Mouse (Mus musculus) intestine, embryonic 16.5 days (tissue): ENCODE measurements at regions not wholly inside any gene's neighbourhood (a gene's known extent, or its start where the extent isn't known, plus 50 kb on each side); places are given as distances from the start of the nearest gene placed in this dataset.

Experiments
- ATAC-seq: fragments of 200-750 bp; cut with Nextera tagmentation; 2 replicates; pipeline ENCODE4 v1.8.0; 2017; ENCODE audit warnings: moderate TSS enrichment, moderate library complexity
- H3K27ac ChIP-seq: fragments of 300-500 bp; sonication (generic); 2 replicates; pipeline ENCODE4 v1.5.1; 2014; ENCODE audit warnings: mild to moderate bottlenecking, low read length
- H3K27me3 ChIP-seq: fragments of 300-500 bp; sonication (generic); replicated peaks from 2 replicates; pipeline ENCODE4 v1.6.1; 2014; ENCODE audit warnings: low read length, control low read depth, mixed read lengths; ENCODE audit not compliant: control insufficient read depth, insufficient read depth
- H3K36me3 ChIP-seq: fragments of 300-500 bp; sonication (generic); 2 replicates; pipeline ENCODE4 v1.6.1; 2014; ENCODE audit warnings: low read length, control low read depth; ENCODE audit not compliant: control insufficient read depth, insufficient read depth
- H3K4me1 ChIP-seq: fragments of 300-500 bp; sonication (generic); 2 replicates; pipeline ENCODE4 v1.6.1; 2014; ENCODE audit warnings: low read length, control low read depth, mixed read lengths; ENCODE audit not compliant: control insufficient read depth, insufficient read depth
- H3K4me2 ChIP-seq: fragments of 300-500 bp; sonication (generic); 2 replicates; pipeline ENCODE4 v1.6.1; 2014; ENCODE audit warnings: low read depth, low read length, control low read depth
- H3K4me3 ChIP-seq: fragments of 300-500 bp; sonication (generic); 2 replicates; pipeline ENCODE4 v1.5.1; 2014; ENCODE audit warnings: mild to moderate bottlenecking, low read length
- H3K9ac ChIP-seq: fragments of 300-500 bp; sonication (generic); 2 replicates; pipeline ENCODE4 v1.6.1; 2014; ENCODE audit warnings: low read depth, low read length
- H3K9me3 ChIP-seq: fragments of 300-500 bp; sonication (generic); 2 replicates; pipeline ENCODE4 v1.6.1; 2016; ENCODE audit warnings: low read length, control low read depth; ENCODE audit not compliant: control insufficient read depth
- WGBS: fragments of 180-500 bp; shearing (Covaris S2); extraction: QIAGEN DNeasy Blood & Tissue Kit; methylation state at CpG from one replicate; pipeline ENCODE4 v1.1.7; 2014; 5-methylcytosine and 5-hydroxymethylcytosine counted together

GRCm38 (mm10) chr3:147835716-147836115, 983.5 kb downstream of the Ttll7 start:
- H3K4me1 ChIP-seq = no peaks in the 10 kb centered on the region
- H3K4me3 ChIP-seq = no peak overlapping the region
- H3K27me3 ChIP-seq = no peaks in the 10 kb centered on the region
- no peak overlapping the region for H3K4me2 ChIP-seq
- H3K9ac ChIP-seq = no peak overlapping the region
- no peak for ATAC-seq
- H3K27ac ChIP-seq = no peak overlapping the region
- no peaks in the 10 kb centered on the region for H3K9me3 ChIP-seq
- WGBS = 80% methylated on average over 2 of the region's 2 CpGs
- no peaks in the 10 kb centered on the region for H3K36me3 ChIP-seq

GRCm38 (mm10) chr3:147825337-147825736, 973.2 kb downstream of the Ttll7 start:
- no peaks in the 10 kb centered on the region for H3K36me3 ChIP-seq
- H3K4me3 ChIP-seq = no peak overlapping the region
- no peaks in the 10 kb centered on the region for H3K4me1 ChIP-seq
- ATAC-seq = no peak
- WGBS = 79% methylated on average over 1 of the region's 1 CpGs
- no peak overlapping the region for H3K9ac ChIP-seq
- no peak overlapping the region for H3K4me2 ChIP-seq
- H3K27me3 ChIP-seq = no peaks in the 10 kb centered on the region
- H3K27ac ChIP-seq = no peak overlapping the region
- no peaks in the 10 kb centered on the region for H3K9me3 ChIP-seq

- H3K4me3 ChIP-seq = no peak overlapping the region
- H3K27me3 ChIP-seq = no peaks in the 10 kb centered on the region
- no peak overlapping the region for H3K9ac ChIP-seq
- no peak overlapping the region for H3K4me2 ChIP-seq
- no peaks in the 10 kb centered on the region for H3K9me3 ChIP-seq
- no peaks in the 10 kb centered on the region for H3K4me1 ChIP-seq
- H3K27ac ChIP-seq = no peak overlapping the region
- H3K36me3 ChIP-seq = no peaks in the 10 kb centered on the region
- ATAC-seq = no peak
Observed at GRCm38 (mm10) chr3:147824451-147824850, 972.3 kb downstream of the Ttll7 start.

GRCm38 (mm10) chr3:147814080-147814650, 962.0 kb downstream of the Ttll7 start:
- Histone ChIP-seq H3K4me3 (no peak overlapping the region), H3K27me3 (no peaks in the 10 kb centered on the region), H3K9me3 (no peaks in the 10 kb centered on the region), H3K9ac (no peak overlapping the region), H3K36me3 (no peaks in the 10 kb centered on the region), H3K4me2 (no peak overlapping the region), H3K27ac (no peak overlapping the region), H3K4me1 (no peaks in the 10 kb centered on the region)
- ATAC-seq = no peak

GRCm38 (mm10) chr3:147802546-147802945, 950.4 kb downstream of the Ttll7 start:
- Histone ChIP-seq H3K4me1 (no peaks in the 10 kb centered on the region), H3K4me2 (no peak overlapping the region), H3K4me3 (no peak overlapping the region), H3K36me3 (no peaks in the 10 kb centered on the region), H3K27ac (no peak overlapping the region), H3K9me3 (no peaks in the 10 kb centered on the region), H3K9ac (no peak overlapping the region), H3K27me3 (no peaks in the 10 kb centered on the region)
- 85% methylated on average over 4 of the region's 4 CpGs for WGBS
- no peak for ATAC-seq

- H3K4me1 ChIP-seq = no peaks in the 10 kb centered on the region
- H3K27ac ChIP-seq = no peak overlapping the region
- no peak overlapping the region for H3K9ac ChIP-seq
- 74% methylated on average over 8 of the region's 8 CpGs for WGBS
- H3K9me3 ChIP-seq = no peaks in the 10 kb centered on the region
- H3K27me3 ChIP-seq = no peaks in the 10 kb centered on the region
- no peak overlapping the region for H3K4me2 ChIP-seq
- no peaks in the 10 kb centered on the region for H3K36me3 ChIP-seq
- no peak for ATAC-seq
- H3K4me3 ChIP-seq = no peak overlapping the region
Observed at GRCm38 (mm10) chr3:147796524-147796923, 944.4 kb downstream of the Ttll7 start.

- no peak overlapping the region for H3K27ac ChIP-seq
- no peaks in the 10 kb centered on the region for H3K36me3 ChIP-seq
- no peaks in the 10 kb centered on the region for H3K4me1 ChIP-seq
- no peak overlapping the region for H3K4me3 ChIP-seq
- no peaks in the 10 kb centered on the region for H3K27me3 ChIP-seq
- H3K4me2 ChIP-seq = no peak overlapping the region
- no peaks in the 10 kb centered on the region for H3K9me3 ChIP-seq
- ATAC-seq = no peak
- no peak overlapping the region for H3K9ac ChIP-seq
Observed at GRCm38 (mm10) chr3:147795116-147795515, 942.9 kb downstream of the Ttll7 start.

- no peaks in the 10 kb centered on the region for H3K27me3 ChIP-seq
Observed at GRCm38 (mm10) chr3:147786555-147786954, 934.4 kb downstream of the Ttll7 start.

GRCm38 (mm10) chr3:147750842-147751191, 898.6 kb downstream of the Ttll7 start:
- Histone ChIP-seq H3K4me1 (no peaks in the 10 kb centered on the region), H3K27me3 (no peaks in the 10 kb centered on the region), H3K4me3 (no peak overlapping the region), H3K36me3 (no peaks in the 10 kb centered on the region), H3K9ac (no peak overlapping the region), H3K9me3 (no peaks in the 10 kb centered on the region), H3K4me2 (no peak overlapping the region), H3K27ac (no peak overlapping the region)
- 56% methylated on average over 1 of the region's 1 CpGs for WGBS
- no peak for ATAC-seq

More at GRCm38 (mm10) chr3:147786555-147786954, 934.4 kb downstream of the Ttll7 start:
- Histone ChIP-seq H3K27ac (no peak overlapping the region), H3K4me3 (no peak overlapping the region), H3K9ac (no peak overlapping the region), H3K4me2 (no peak overlapping the region), H3K9me3 (no peaks in the 10 kb centered on the region), H3K36me3 (no peaks in the 10 kb centered on the region), H3K4me1 (no peaks in the 10 kb centered on the region)
- 73% methylated on average over 2 of the region's 2 CpGs for WGBS
- no peak for ATAC-seq
